Mouse (Mus musculus) telencephalon, adult 2 months (tissue): ENCODE measurements around the gene Rcbtb2.

ENCODE experiments used
- DNase-seq: peaks from one replicate; pipeline ENCODE4 v3.0.0-alpha.2; 2011; ENCODE audit warnings: low read depth, low spot score

Rcbtb2 gene

DNA sequence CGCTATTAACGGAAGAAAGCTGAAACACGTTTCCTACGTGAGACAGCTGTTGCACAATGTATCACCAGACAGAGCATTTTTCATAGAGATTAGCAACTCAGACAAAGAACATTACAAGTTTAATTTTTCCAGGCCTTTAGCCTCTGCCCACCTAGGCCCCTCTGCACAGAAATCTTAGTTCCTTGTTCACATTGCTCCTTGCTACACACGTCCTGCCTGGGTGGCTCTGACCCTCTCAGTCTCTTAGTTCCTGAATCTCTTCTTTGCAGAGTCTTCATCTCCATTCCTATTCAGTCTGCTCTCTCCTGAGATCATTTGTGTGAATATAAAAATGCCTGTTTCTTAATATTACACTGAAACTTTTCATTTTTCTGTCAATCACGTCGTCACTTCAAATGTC is 134.5 kb downstream of the Rcbtb2 start:
- DNase-seq: no peak
